Mouse (Mus musculus) limb, embryonic 11.5 days (tissue): ENCODE data around the gene Sult1a1. TPM values are rescaled to one million over a fixed set of nuclear protein-coding genes. Genes with fewer than 3 reads are reported as not detected.
"Not testable (repeated sequence)": the region's sequence is repeated elsewhere in the genome, so short reads cannot be mapped to it uniquely, and the experiment has no call there.

Experiments used
- ATAC-seq: fragments of 200-750 bp; cut with Nextera tagmentation; 2 replicates; pipeline ENCODE4 v1.8.0; 2017; ENCODE audit warnings: low read depth; ENCODE audit not compliant: insufficient number of reproducible peaks, low FRiP score, low TSS enrichment
- DNase-seq: peaks from one replicate; pipeline ENCODE4 v3.0.0-alpha.2; 2015; ENCODE audit warnings: low spot score
- H3K27ac ChIP-seq: fragments of 300-500 bp; sonication (generic); replicated peaks from 2 replicates; pipeline ENCODE4 v1.5.1; 2014; ENCODE audit warnings: low read depth, mild to moderate bottlenecking, low read length
- H3K27me3 ChIP-seq: fragments of 300-500 bp; sonication (generic); 2 replicates; pipeline ENCODE4 v1.6.1; 2014; ENCODE audit warnings: mild to moderate bottlenecking, low read length, mixed read lengths; ENCODE audit not compliant: control insufficient read depth, insufficient read depth
- H3K36me3 ChIP-seq: fragments of 300-500 bp; sonication (generic); 2 replicates; pipeline ENCODE4 v1.6.1; 2014; ENCODE audit warnings: mild to moderate bottlenecking, low read length, moderate library complexity, mixed read lengths; ENCODE audit not compliant: control insufficient read depth, insufficient read depth
- H3K4me1 ChIP-seq: fragments of 300-500 bp; sonication (generic); 2 replicates; pipeline ENCODE4 v1.6.1; 2014; ENCODE audit warnings: low read length, mixed read lengths; ENCODE audit not compliant: control insufficient read depth, insufficient read depth
- H3K4me2 ChIP-seq: fragments of 300-500 bp; sonication (generic); 2 replicates; pipeline ENCODE4 v1.6.1; 2014; ENCODE audit warnings: low read depth, mild to moderate bottlenecking, moderate library complexity; ENCODE audit not compliant: severe bottlenecking
- H3K4me3 ChIP-seq: fragments of 300-500 bp; sonication (generic); 2 replicates; pipeline ENCODE4 v1.5.1; 2014; ENCODE audit warnings: low read depth, low read length
- H3K9ac ChIP-seq: fragments of 300-500 bp; sonication (generic); 2 replicates; pipeline ENCODE4 v1.6.1; 2014; ENCODE audit warnings: mild to moderate bottlenecking, low read length
- H3K9me3 ChIP-seq: fragments of 300-500 bp; sonication (generic); 2 replicates; pipeline ENCODE4 v1.6.1; 2016; ENCODE audit warnings: low read length; ENCODE audit not compliant: control insufficient read depth
- WGBS: fragments of 180-500 bp; shearing (Covaris S2); extraction: QIAGEN DNeasy Blood & Tissue Kit; methylation state at CpG from one replicate; pipeline ENCODE4 v1.1.7; 2014; 5-methylcytosine and 5-hydroxymethylcytosine counted together
- polyA plus RNA-seq: library from polyadenylated mRNA; unstranded; fragments of >200 nt; fragmentation: Nextera tagmentation; extraction: Ambion mirVana; gene quantifications from 2 replicates; pipeline ENCODE4 v1.2.1, GENCODE M21; 2014

Sult1a1 gene
- polyA plus RNA-seq, 1 experiment from 2014 or later = 0.23 TPM

GRCm38 (mm10) chr7:126648486-126648885 lies 27.7 kb downstream of the Sult1a1 start:
- ATAC-seq (no peak), DNase-seq (no peak)
- Histone ChIP-seq H3K4me2 (no peak overlapping the region), H3K27ac (no peak overlapping the region), H3K4me3 (no peak overlapping the region), H3K9me3 (no peaks in the 10 kb centered on the region), H3K27me3 (no peaks in the 10 kb centered on the region), H3K9ac (no peak overlapping the region), H3K4me1 (peaks cover 4% of the 10 kb centered on the region; the same call in 1 of the 2 replicates), H3K36me3 (no peaks in the 10 kb centered on the region)
- 73% methylated on average over 4 of the region's 4 CpGs for WGBS

- Histone ChIP-seq H3K4me3 (no peak overlapping the region), H3K9ac (no peak overlapping the region)
- 46% methylated on average over 5 of the region's 5 CpGs for WGBS
These were observed 30.5 kb downstream of the Sult1a1 start for GRCm38 (mm10) chr7:126645708-126646107.

GRCm38 (mm10) chr7:126644914-126645313 lies 31.3 kb downstream of the Sult1a1 start:
- Histone ChIP-seq H3K9ac (no peak overlapping the region), H3K4me1 (peaks cover 2% of the 10 kb centered on the region; the same call in 1 of the 2 replicates), H3K4me2 (no peak overlapping the region), H3K36me3 (no peaks in the 10 kb centered on the region), H3K27me3 (no peaks in the 10 kb centered on the region), H3K9me3 (no peaks in the 10 kb centered on the region), H3K4me3 (no peak overlapping the region), H3K27ac (no peak overlapping the region)
- no peak for ATAC-seq
- DNase-seq = no peak

More at GRCm38 (mm10) chr7:126645708-126646107, 30.5 kb downstream of the Sult1a1 start:
- Histone ChIP-seq H3K27ac (no peak overlapping the region), H3K9me3 (no peaks in the 10 kb centered on the region), H3K27me3 (no peaks in the 10 kb centered on the region), H3K36me3 (no peaks in the 10 kb centered on the region), H3K4me2 (no peak overlapping the region), H3K4me1 (peaks cover 4% of the 10 kb centered on the region; the same call in 1 of the 2 replicates)
- DNase-seq (no peak), ATAC-seq (no peak)

- Histone ChIP-seq H3K27me3 (no peaks in the 10 kb centered on the region), H3K9ac (no peak overlapping the region), H3K4me1 (no peaks in the 10 kb centered on the region), H3K4me3 (no peak overlapping the region), H3K9me3 (no peaks in the 10 kb centered on the region), H3K27ac (no peak overlapping the region), H3K4me2 (no peak overlapping the region), H3K36me3 (no peaks in the 10 kb centered on the region)
- ATAC-seq = no peak
- no peak for DNase-seq
- WGBS = 70% methylated on average over 3 of the region's 3 CpGs
These were observed 31.9 kb downstream of the Sult1a1 start for GRCm38 (mm10) chr7:126644345-126644744.

- H3K9ac ChIP-seq = not testable (repeated sequence)
These were observed 33.0 kb downstream of the Sult1a1 start for GRCm38 (mm10) chr7:126643244-126643617.

GRCm38 (mm10) chr7:126642545-126643243 lies 33.5 kb downstream of the Sult1a1 start:
- H3K27ac ChIP-seq = no peak overlapping the region
- H3K4me3 ChIP-seq = no peak overlapping the region
- H3K9ac ChIP-seq = no peak overlapping the region
- no peaks in the 10 kb centered on the region for H3K9me3 ChIP-seq
- no peak for ATAC-seq
- no peaks in the 10 kb centered on the region for H3K27me3 ChIP-seq
- no peak for DNase-seq
- WGBS = 68% methylated on average over 5 of the region's 5 CpGs
- no peaks in the 10 kb centered on the region for H3K4me1 ChIP-seq
- no peak overlapping the region for H3K4me2 ChIP-seq
- no peaks in the 10 kb centered on the region for H3K36me3 ChIP-seq

More at GRCm38 (mm10) chr7:126643244-126643617, 33.0 kb downstream of the Sult1a1 start:
- H3K27ac ChIP-seq, H3K9me3 ChIP-seq, ATAC-seq, H3K27me3 ChIP-seq, H3K4me3 ChIP-seq, H3K36me3 ChIP-seq, H3K4me1 ChIP-seq, DNase-seq, H3K4me2 ChIP-seq: not testable (repeated sequence)
- 75% methylated on average over 2 of the region's 3 CpGs for WGBS

GRCm38 (mm10) chr7:126636733-126637520 lies 39.3 kb downstream of the Sult1a1 start:
- H3K9me3 ChIP-seq = no peaks in the 10 kb centered on the region
- ATAC-seq (no peak), DNase-seq (peak; percentile 45)
- H3K27ac ChIP-seq = no peak overlapping the region
- no peaks in the 10 kb centered on the region for H3K27me3 ChIP-seq
- no peaks in the 10 kb centered on the region for H3K36me3 ChIP-seq
- H3K4me1 ChIP-seq = peaks cover 8% of the 10 kb centered on the region; the same call in 1 of the 2 replicates
- no peak overlapping the region for H3K4me3 ChIP-seq
- H3K4me2 ChIP-seq = no peak overlapping the region
- H3K9ac ChIP-seq = no peak overlapping the region
- 15% methylated on average over 4 of the region's 4 CpGs for WGBS

- no peak overlapping the region for H3K9ac ChIP-seq
- no peaks in the 10 kb centered on the region for H3K9me3 ChIP-seq
- H3K27me3 ChIP-seq = no peaks in the 10 kb centered on the region
- H3K4me1 ChIP-seq = peaks cover 8% of the 10 kb centered on the region; the same call in 1 of the 2 replicates
- no peak for ATAC-seq
- H3K4me2 ChIP-seq = no peak overlapping the region
- no peak overlapping the region for H3K4me3 ChIP-seq
- no peaks in the 10 kb centered on the region for H3K36me3 ChIP-seq
- no peak overlapping the region for H3K27ac ChIP-seq
- no peak for DNase-seq
These were observed 40.9 kb downstream of the Sult1a1 start for GRCm38 (mm10) chr7:126635375-126635774.
